Mouse (Mus musculus) limb, embryonic 13.5 days (tissue): ENCODE measurements at regions not wholly inside any gene's neighbourhood (a gene's known extent, or its start where the extent isn't known, plus 50 kb on each side); places are given as distances from the start of the nearest gene placed in this dataset.
A peak's percentile ranks its signal among the peaks of the same experiment; 100 is the strongest.

Experiments used
- ATAC-seq: fragments of 200-750 bp; cut with Nextera tagmentation; 2 replicates; pipeline ENCODE4 v1.8.0; 2017; ENCODE audit warnings: low read depth, moderate number of reproducible peaks, moderate TSS enrichment; ENCODE audit not compliant: low FRiP score
- H3K27ac ChIP-seq: fragments of 300-500 bp; sonication (generic); 2 replicates; pipeline ENCODE4 v1.5.1; 2015; ENCODE audit warnings: inconsistent platforms, mild to moderate bottlenecking, moderate library complexity
- H3K27me3 ChIP-seq: fragments of 300-500 bp; sonication (generic); 2 replicates; pipeline ENCODE4 v1.6.1; 2015; ENCODE audit warnings: mild to moderate bottlenecking, inconsistent platforms
- H3K36me3 ChIP-seq: fragments of 300-500 bp; sonication (generic); 2 replicates; pipeline ENCODE4 v1.6.1; 2015; ENCODE audit warnings: inconsistent platforms, mild to moderate bottlenecking, moderate library complexity
- H3K4me1 ChIP-seq: fragments of 300-500 bp; sonication (generic); 2 replicates; pipeline ENCODE4 v1.6.1; 2015; ENCODE audit warnings: inconsistent platforms
- H3K4me2 ChIP-seq: fragments of 300-500 bp; sonication (generic); replicated peaks from 2 replicates; pipeline ENCODE4 v1.6.1; 2015; ENCODE audit warnings: inconsistent platforms, mild to moderate bottlenecking, moderate library complexity
- H3K4me3 ChIP-seq: fragments of 300-500 bp; sonication (generic); 2 replicates; pipeline ENCODE4 v1.5.1; 2015; ENCODE audit warnings: moderate library complexity, mild to moderate bottlenecking, inconsistent platforms
- H3K9ac ChIP-seq: fragments of 300-500 bp; sonication (generic); 2 replicates; pipeline ENCODE4 v1.6.1; 2015; ENCODE audit warnings: mild to moderate bottlenecking, inconsistent platforms
- H3K9me3 ChIP-seq: fragments of 300-500 bp; sonication (generic); 2 replicates; pipeline ENCODE4 v1.6.1; 2016; ENCODE audit warnings: inconsistent platforms
- WGBS: fragments of 180-500 bp; shearing (Covaris S2); methylation state at CpG from one replicate; pipeline ENCODE4 v1.1.7; 2015; 5-methylcytosine and 5-hydroxymethylcytosine counted together

GRCm38 (mm10) chr6:22591592-22591991 lies 235.5 kb upstream of the Fam3c start:
- WGBS: 72% methylated on average over 5 of the region's 5 CpGs
- ATAC-seq: no peak
- Histone ChIP-seq H3K4me1 (no peaks in the 10 kb centered on the region), H3K4me3 (no peak overlapping the region), H3K27ac (no peak overlapping the region), H3K9me3 (no peaks in the 10 kb centered on the region), H3K4me2 (no peak overlapping the region), H3K36me3 (no peaks in the 10 kb centered on the region), H3K9ac (no peak overlapping the region), H3K27me3 (no peaks in the 10 kb centered on the region)

DNA sequence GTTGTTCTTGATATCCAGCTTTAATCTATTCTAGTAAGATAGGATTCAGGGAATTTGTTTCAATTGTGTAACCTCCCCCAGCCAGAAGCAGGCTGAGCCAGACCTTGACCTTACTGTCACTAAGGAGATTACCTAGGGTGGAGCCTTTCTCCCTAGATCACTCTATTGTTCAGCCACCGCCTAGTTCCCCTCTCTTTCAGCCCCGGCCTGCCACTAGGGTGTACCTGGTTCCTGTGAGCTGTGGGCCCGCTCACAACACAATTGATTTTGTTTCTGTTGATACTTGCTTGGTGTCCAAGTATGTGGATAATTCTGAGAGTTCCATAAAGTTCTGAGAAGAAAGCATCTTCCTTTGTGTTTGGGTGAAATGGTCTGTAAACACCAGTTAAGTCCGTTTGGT lies 228.8 kb upstream of the Fam3c start:
- H3K4me2 ChIP-seq: no peak overlapping the region
- H3K27ac ChIP-seq: no peak overlapping the region
- no peaks in the 10 kb centered on the region for H3K36me3 ChIP-seq
- H3K4me3 ChIP-seq: no peak overlapping the region
- 81% methylated on average over 4 of the region's 4 CpGs for WGBS
- H3K9ac ChIP-seq: no peak overlapping the region
- no peaks in the 10 kb centered on the region for H3K27me3 ChIP-seq
- no peaks in the 10 kb centered on the region for H3K4me1 ChIP-seq
- ATAC-seq: no peak
- no peaks in the 10 kb centered on the region for H3K9me3 ChIP-seq

GRCm38 (mm10) chr6:22572925-22573324 lies 216.9 kb upstream of the Fam3c start:
- H3K4me1 ChIP-seq: no peaks in the 10 kb centered on the region
- no peaks in the 10 kb centered on the region for H3K27me3 ChIP-seq
- no peak for ATAC-seq
- no peak overlapping the region for H3K27ac ChIP-seq
- H3K9me3 ChIP-seq: no peaks in the 10 kb centered on the region
- H3K9ac ChIP-seq: no peak overlapping the region
- no peak overlapping the region for H3K4me2 ChIP-seq
- 55% methylated on average over 1 of the region's 1 CpGs for WGBS
- no peak overlapping the region for H3K4me3 ChIP-seq
- H3K36me3 ChIP-seq: no peaks in the 10 kb centered on the region

GRCm38 (mm10) chr6:22567891-22568290 lies 211.8 kb upstream of the Fam3c start:
- 85% methylated on average over 9 of the region's 9 CpGs for WGBS
- H3K36me3 ChIP-seq: no peaks in the 10 kb centered on the region
- H3K27ac ChIP-seq: no peak overlapping the region
- no peak overlapping the region for H3K9ac ChIP-seq
- no peaks in the 10 kb centered on the region for H3K9me3 ChIP-seq
- no peak for ATAC-seq
- no peaks in the 10 kb centered on the region for H3K4me1 ChIP-seq
- no peak overlapping the region for H3K4me2 ChIP-seq
- no peaks in the 10 kb centered on the region for H3K27me3 ChIP-seq
- no peak overlapping the region for H3K4me3 ChIP-seq

DNA sequence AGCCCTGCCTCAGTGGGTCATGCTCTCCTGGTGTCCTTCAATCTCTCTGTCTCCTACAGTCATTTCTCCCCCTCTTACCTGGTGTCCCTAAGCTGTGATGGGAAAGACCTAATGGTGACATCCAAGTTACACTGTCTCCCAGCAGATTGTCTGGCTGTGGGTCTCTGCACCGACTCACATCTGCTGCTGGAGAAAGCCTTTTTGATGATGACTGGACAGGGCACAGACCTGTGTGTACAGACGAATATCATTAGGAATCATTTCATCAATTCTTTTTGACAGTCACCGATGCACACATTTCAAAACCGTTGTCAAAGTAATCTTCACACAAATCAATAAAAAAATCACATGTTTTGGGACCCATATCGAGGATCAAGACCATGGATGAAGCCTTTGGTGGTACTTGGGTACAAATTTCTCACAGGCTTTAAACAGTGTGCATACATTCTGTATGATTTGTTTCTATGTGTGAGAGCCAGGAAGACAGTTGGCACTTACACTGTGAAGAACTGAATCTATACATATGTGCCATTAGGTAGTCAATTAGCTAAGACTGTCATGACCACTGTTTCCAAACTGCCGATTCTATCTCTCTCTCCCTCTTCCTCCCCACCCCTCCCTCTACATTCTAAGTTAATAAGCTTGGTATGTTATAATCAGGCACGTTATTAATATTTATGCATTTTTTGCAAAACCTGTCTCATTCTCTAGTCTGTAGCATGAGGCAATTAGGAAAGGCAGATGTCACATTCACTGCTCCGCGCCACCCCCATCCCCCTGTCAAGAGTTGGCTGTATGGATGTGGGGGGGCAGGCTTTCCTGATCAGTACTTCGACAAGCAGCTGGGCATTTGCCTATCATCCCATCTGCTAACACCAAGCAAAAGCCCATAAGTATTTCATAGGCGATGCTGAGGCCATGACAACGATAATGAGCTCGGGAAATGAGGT lies 192.5 kb upstream of the Fam3c start:
- Histone ChIP-seq H3K27ac (no peak overlapping the region), H3K4me2 (no peak overlapping the region), H3K27me3 (no peaks in the 10 kb centered on the region), H3K4me1 (no peaks in the 10 kb centered on the region), H3K36me3 (no peaks in the 10 kb centered on the region), H3K9ac (no peak overlapping the region), H3K9me3 (no peaks in the 10 kb centered on the region), H3K4me3 (no peak overlapping the region)
- ATAC-seq: no peak
- WGBS: 82% methylated on average over 13 of the region's 13 CpGs

DNA sequence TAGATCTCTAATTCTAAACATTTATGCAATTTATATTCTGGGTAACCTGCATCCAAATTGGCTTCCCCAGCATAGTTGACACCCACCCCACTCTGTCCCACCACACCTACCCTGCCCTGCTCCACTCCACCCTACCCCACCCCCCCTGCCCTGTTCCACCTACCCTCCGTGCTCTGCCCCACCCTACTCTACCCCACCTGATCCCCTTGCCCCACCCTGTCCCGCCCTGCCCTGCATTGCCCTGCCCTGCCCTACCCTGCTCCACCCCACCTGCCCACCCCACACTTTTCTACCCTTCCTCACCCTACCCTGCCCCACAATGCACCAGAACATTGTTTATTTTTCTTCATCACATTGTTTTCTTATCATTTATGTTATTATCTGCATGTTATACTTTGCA lies 185.6 kb upstream of the Fam3c start:
- Histone ChIP-seq H3K36me3 (no peaks in the 10 kb centered on the region), H3K27me3 (no peaks in the 10 kb centered on the region), H3K4me1 (no peaks in the 10 kb centered on the region), H3K9me3 (no peaks in the 10 kb centered on the region), H3K4me2 (no peak overlapping the region), H3K4me3 (no peak overlapping the region), H3K9ac (no peak overlapping the region), H3K27ac (no peak overlapping the region)
- ATAC-seq: no peak
- WGBS: 50% methylated on average over 2 of the region's 2 CpGs

DNA sequence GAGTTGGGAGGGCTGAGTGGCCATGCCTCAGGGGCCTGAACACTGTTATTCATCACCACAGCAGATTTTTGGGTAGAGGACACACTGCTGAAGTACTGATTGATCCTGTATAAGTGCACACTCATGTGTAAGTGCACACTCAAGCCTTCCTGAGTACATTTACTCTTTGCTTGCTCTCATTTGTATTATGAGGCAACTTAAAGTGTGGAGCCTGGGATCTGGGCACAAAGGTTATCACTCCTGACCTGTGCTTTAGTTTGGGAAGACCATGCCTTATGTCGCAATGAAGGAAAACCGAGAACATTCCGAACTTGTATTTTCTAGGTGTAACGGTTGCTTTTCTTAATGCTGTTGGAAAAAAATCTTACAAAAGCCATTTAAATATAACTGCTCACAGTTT lies 182.2 kb upstream of the Fam3c start:
- no peak overlapping the region for H3K27ac ChIP-seq
- no peaks in the 10 kb centered on the region for H3K9me3 ChIP-seq
- H3K36me3 ChIP-seq: no peaks in the 10 kb centered on the region
- H3K4me3 ChIP-seq: no peak overlapping the region
- H3K4me2 ChIP-seq: no peak overlapping the region
- H3K4me1 ChIP-seq: no peaks in the 10 kb centered on the region
- H3K27me3 ChIP-seq: no peaks in the 10 kb centered on the region
- no peak for ATAC-seq
- 91% methylated on average over 4 of the region's 4 CpGs for WGBS
- no peak overlapping the region for H3K9ac ChIP-seq

DNA sequence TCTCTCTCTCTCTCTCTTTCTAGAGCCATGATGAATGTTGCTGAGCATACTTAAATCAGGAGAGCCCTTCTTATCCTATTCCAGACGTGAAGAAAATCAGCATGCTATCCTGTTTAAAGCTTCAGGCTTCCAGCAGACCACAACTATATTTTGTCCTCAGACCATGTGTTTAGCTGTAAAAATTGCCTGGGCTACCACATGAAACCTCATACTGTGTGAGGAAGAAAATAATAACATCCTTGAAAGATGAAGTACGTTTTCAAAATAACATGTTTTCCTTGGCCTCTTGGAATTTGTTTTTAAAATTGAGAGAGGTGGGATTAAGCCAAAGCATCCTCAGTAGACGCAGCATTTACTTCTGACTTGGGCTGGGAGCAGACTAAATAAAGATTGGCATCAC lies 168.3 kb upstream of the Fam3c start:
- Histone ChIP-seq H3K4me2 (no peak overlapping the region), H3K36me3 (no peaks in the 10 kb centered on the region), H3K27me3 (no peaks in the 10 kb centered on the region), H3K27ac (no peak overlapping the region), H3K9me3 (no peaks in the 10 kb centered on the region), H3K9ac (no peak overlapping the region), H3K4me1 (no peaks in the 10 kb centered on the region), H3K4me3 (no peak overlapping the region)
- no peak for ATAC-seq
- 51% methylated on average over 3 of the region's 3 CpGs for WGBS

DNA sequence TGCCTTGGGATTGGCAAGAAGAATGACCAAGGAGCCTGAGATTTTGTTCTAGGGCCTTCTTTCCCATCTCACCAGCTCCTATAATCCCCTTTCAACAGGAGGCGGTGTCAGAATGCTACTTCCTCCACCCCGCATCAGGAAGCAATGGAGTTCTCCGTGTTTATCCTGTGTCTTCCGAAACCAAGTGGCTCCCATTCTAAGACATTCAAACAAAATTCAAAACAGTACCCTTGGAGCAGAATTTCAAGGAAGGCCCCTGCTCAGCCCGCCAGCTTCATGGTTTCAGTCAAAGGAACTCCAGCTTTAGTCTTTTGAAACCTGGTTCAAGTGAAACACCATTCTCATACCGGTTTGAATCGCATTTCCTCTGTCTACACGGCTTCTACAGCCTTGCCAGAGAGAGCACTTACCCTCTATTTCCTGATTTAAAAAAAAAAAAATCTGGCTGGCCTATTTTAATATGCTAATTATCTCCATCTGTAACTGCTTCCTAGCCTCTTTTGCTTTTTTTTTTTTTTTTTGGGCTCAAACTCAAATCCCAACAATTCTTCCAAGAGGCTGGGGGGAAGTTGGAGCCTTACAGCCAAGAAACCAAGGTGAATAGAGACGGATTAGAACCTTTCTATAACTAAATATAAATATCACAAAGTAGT lies 167.7 kb upstream of the Fam3c start:
- no peaks in the 10 kb centered on the region for H3K9me3 ChIP-seq
- WGBS: 75% methylated on average over 9 of the region's 9 CpGs
- ATAC-seq: no peak
- no peak overlapping the region for H3K4me3 ChIP-seq
- no peak overlapping the region for H3K4me2 ChIP-seq
- no peak overlapping the region for H3K27ac ChIP-seq
- no peaks in the 10 kb centered on the region for H3K4me1 ChIP-seq
- no peak overlapping the region for H3K9ac ChIP-seq
- H3K27me3 ChIP-seq: no peaks in the 10 kb centered on the region
- no peaks in the 10 kb centered on the region for H3K36me3 ChIP-seq

- Histone ChIP-seq H3K9me3 (peaks cover 6% of the 10 kb centered on the region; the same call in 1 of the 2 replicates), H3K27me3 (no peaks in the 10 kb centered on the region), H3K4me2 (no peak overlapping the region), H3K9ac (no peak overlapping the region), H3K4me1 (no peaks in the 10 kb centered on the region), H3K27ac (no peak overlapping the region), H3K36me3 (no peaks in the 10 kb centered on the region), H3K4me3 (no peak overlapping the region)
- 93% methylated on average over 1 of the region's 1 CpGs for WGBS
- no peak for ATAC-seq
Measured at GRCm38 (mm10) chr6:22506871-22507270, 150.8 kb upstream of the Fam3c start.

DNA sequence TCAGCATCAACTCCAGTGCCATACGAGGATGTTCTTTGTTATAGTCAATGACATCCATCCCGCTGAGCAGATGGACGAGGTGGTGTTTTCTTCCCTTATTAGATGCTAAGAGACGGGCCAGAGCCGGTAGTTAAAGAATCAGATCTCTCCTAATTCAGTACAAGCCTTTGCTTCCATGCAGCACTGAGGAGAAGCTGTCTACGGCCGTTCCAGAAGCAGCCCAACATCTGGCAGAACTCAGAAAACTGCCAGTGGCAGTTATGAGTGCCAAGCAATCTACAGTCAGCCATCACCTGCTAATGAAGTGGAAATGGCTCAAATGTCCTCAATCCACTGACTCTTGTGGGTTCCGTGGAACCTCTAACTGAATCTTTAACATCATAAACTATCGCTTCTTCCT lies 141.3 kb upstream of the Fam3c start:
- H3K9me3 ChIP-seq: no peaks in the 10 kb centered on the region
- H3K27ac ChIP-seq: no peak overlapping the region
- WGBS: 41% methylated on average over 9 of the region's 9 CpGs
- no peak overlapping the region for H3K9ac ChIP-seq
- no peaks in the 10 kb centered on the region for H3K4me1 ChIP-seq
- H3K4me2 ChIP-seq: no peak overlapping the region
- H3K36me3 ChIP-seq: no peaks in the 10 kb centered on the region
- no peaks in the 10 kb centered on the region for H3K27me3 ChIP-seq
- ATAC-seq: 0 out of 2 replicates have a peak, but pooled peaks have one; percentile 17
- H3K4me3 ChIP-seq: no peak overlapping the region

- Histone ChIP-seq H3K4me3 (no peak overlapping the region), H3K27ac (no peak overlapping the region), H3K9ac (no peak overlapping the region), H3K9me3 (no peaks in the 10 kb centered on the region), H3K4me2 (no peak overlapping the region), H3K27me3 (no peaks in the 10 kb centered on the region), H3K36me3 (no peaks in the 10 kb centered on the region), H3K4me1 (no peaks in the 10 kb centered on the region)
- 81% methylated on average over 1 of the region's 1 CpGs for WGBS
- no peak for ATAC-seq
Measured at GRCm38 (mm10) chr6:22496471-22496870, 140.4 kb upstream of the Fam3c start.
